Mouse (Mus musculus) hindbrain, embryonic 13.5 days (tissue): Measurements from ENCODE around the gene B020031M17Rik. TPM values are rescaled to one million over a fixed set of nuclear protein-coding genes. Genes with fewer than 3 reads are reported as not detected.
"Not testable (repeated sequence)": the region's sequence is repeated elsewhere in the genome, so short reads cannot be mapped to it uniquely, and the experiment has no call there.

Experiments
- ATAC-seq: fragments of 200-750 bp; cut with Nextera tagmentation; 2 replicates; pipeline ENCODE4 v1.8.0; 2017; ENCODE audit warnings: moderate TSS enrichment; ENCODE audit not compliant: low FRiP score
- H3K27ac ChIP-seq: fragments of 300-500 bp; sonication (generic); 2 replicates; pipeline ENCODE4 v1.5.1; 2015; ENCODE audit warnings: inconsistent platforms, mild to moderate bottlenecking, moderate library complexity
- H3K27me3 ChIP-seq: fragments of 300-500 bp; sonication (generic); 2 replicates; pipeline ENCODE4 v1.6.1; 2015; ENCODE audit warnings: mild to moderate bottlenecking, inconsistent platforms
- H3K36me3 ChIP-seq: fragments of 300-500 bp; sonication (generic); 2 replicates; pipeline ENCODE4 v1.6.1; 2015; ENCODE audit warnings: mild to moderate bottlenecking, inconsistent platforms
- H3K4me1 ChIP-seq: fragments of 300-500 bp; sonication (generic); replicated peaks from 2 replicates; pipeline ENCODE4 v1.6.1; 2015; ENCODE audit warnings: inconsistent platforms
- H3K4me2 ChIP-seq: fragments of 300-500 bp; sonication (generic); 2 replicates; pipeline ENCODE4 v1.6.1; 2015; ENCODE audit warnings: inconsistent platforms, mild to moderate bottlenecking, moderate library complexity
- H3K4me3 ChIP-seq: fragments of 300-500 bp; sonication (generic); 2 replicates; pipeline ENCODE4 v1.5.1; 2015; ENCODE audit warnings: mild to moderate bottlenecking, inconsistent platforms
- H3K9ac ChIP-seq: fragments of 300-500 bp; sonication (generic); 2 replicates; pipeline ENCODE4 v1.6.1; 2015; ENCODE audit warnings: mild to moderate bottlenecking, inconsistent platforms
- H3K9me3 ChIP-seq: fragments of 300-500 bp; sonication (generic); 2 replicates; pipeline ENCODE4 v1.6.1; 2016; ENCODE audit warnings: inconsistent platforms
- WGBS: fragments of 180-500 bp; shearing (Covaris S2); methylation state at CpG from one replicate; pipeline ENCODE4 v1.1.7; 2015; 5-methylcytosine and 5-hydroxymethylcytosine counted together
- polyA plus RNA-seq: library from polyadenylated mRNA; unstranded; fragments of >200 nt; fragmentation: Nextera tagmentation; extraction: Ambion mirVana; gene quantifications from 2 replicates; pipeline ENCODE4 v1.2.1, GENCODE M21; 2015

Gene B020031M17Rik
- polyA plus RNA-seq, 1 experiment from 2014 or later = not detected

DNA sequence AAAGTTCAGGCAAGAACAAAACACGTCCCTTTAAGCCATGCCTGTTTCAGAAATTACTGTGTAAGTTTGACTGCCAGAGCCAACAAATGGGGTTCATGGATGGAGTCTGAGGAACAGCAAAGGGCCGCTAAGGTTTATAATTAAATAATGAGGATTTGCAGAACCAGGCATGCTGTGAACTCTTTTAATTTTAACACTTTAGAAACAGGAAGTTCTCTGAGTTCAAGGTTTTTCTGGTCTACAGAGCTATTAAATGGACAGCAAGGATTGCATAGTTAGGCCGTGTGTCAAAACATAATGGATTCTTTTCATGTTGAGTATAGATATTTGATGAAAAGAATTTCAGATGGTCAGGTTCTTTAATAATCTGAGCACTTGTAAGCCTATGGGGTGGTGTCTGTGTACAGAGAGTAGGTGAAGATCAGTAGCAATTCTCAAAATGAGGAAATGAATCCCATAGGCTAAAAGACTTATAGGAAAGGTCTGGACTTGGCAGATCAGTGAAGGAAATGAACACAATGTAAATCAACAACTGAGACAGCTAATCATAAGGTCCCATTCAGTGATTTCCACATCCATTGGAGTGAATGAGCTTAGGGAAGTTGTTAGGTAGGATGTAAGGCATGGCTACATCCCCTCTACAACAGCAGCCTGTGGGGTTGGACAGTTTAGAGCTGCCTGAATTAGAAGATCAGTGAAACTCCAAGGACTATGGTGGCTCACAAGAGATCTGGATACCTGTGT is 25.8 kb downstream of the B020031M17Rik start:
- 87% methylated on average over 3 of the region's 3 CpGs for WGBS
- not testable (repeated sequence) for ATAC-seq, H3K36me3 ChIP-seq, H3K4me3 ChIP-seq, H3K9ac ChIP-seq, H3K4me1 ChIP-seq, H3K27me3 ChIP-seq, H3K9me3 ChIP-seq, H3K4me2 ChIP-seq, H3K27ac ChIP-seq

DNA sequence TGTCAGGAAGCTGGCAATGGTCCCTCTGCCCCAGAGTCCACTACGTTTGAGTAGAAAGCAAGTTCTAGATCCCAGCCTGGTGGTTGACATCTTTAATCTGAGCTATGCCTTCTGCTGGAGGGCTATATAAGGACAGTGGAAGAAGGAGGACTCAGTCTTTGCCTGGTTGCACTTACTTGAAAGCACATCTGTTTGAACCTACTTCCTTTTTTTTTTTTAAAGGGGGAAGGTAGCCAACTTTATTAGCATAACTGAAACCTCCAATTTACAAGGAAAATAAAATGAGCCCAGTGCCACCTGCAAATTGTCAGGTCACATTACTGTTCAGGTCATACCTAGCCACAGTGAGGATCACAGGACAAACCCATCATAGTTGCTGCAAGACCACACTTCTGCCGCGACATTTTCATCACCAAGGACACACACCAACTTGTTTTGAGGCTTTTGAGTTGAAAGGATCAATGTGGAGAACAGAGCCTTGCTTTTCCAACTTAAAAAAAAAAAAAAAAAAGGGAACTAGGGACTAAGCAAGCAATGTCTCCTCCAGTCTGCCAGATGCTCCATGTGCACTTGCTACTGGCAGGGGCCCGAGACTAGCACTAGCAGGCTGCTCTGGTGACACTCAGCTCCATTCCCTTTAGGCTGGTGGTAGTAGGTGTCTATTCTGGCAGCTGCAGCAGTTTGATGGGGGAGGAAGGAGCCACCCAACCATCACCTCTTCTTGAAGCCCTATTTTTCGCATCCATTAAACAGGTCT is 33.5 kb downstream of the B020031M17Rik start:
- 87% methylated on average over 4 of the region's 5 CpGs for WGBS
- H3K27ac ChIP-seq, H3K9ac ChIP-seq, H3K36me3 ChIP-seq, H3K4me2 ChIP-seq, H3K9me3 ChIP-seq, H3K4me3 ChIP-seq, H3K4me1 ChIP-seq, ATAC-seq, H3K27me3 ChIP-seq: not testable (repeated sequence)

- 74% methylated on average over 2 of the region's 2 CpGs for WGBS
Observed at GRCm38 (mm10) chr13:119916449-119916848, 34.2 kb downstream of the B020031M17Rik start.

More at GRCm38 (mm10) chr13:119916449-119916848, 34.2 kb downstream of the B020031M17Rik start:
- H3K27me3 ChIP-seq, H3K27ac ChIP-seq, H3K4me1 ChIP-seq, H3K4me3 ChIP-seq, H3K36me3 ChIP-seq, H3K4me2 ChIP-seq, ATAC-seq, H3K9me3 ChIP-seq, H3K9ac ChIP-seq: not testable (repeated sequence)

Other genes with a start within 250 kb of the B020031M17Rik start
- 3.0 and 3.7 TPM in 2 replicates for gene Nim1k, start 194.9 kb downstream of the B020031M17Rik start, polyA plus RNA-seq
- gene Zfp131, start 159.9 kb downstream of the B020031M17Rik start, polyA plus RNA-seq = 38.2 and 39.9 TPM in 2 replicates
- gene AF067063, start 120.6 kb downstream of the B020031M17Rik start, polyA plus RNA-seq = not detected in 2 replicates
- not detected in 2 replicates for gene D13Ertd608e, start 114.8 kb downstream of the B020031M17Rik start, polyA plus RNA-seq
- gene Tcstv1, start 56.0 kb downstream of the B020031M17Rik start, polyA plus RNA-seq = not detected in 2 replicates
- gene Gm21761, start 21.5 kb downstream of the B020031M17Rik start, polyA plus RNA-seq = not detected in 2 replicates
- gene Gm36079, start 76.2 kb upstream of the B020031M17Rik start, polyA plus RNA-seq = not detected in 2 replicates
- gene Gm21188, start 101.4 kb upstream of the B020031M17Rik start, polyA plus RNA-seq = not detected in 2 replicates
- gene Gm20767, start 189.4 kb upstream of the B020031M17Rik start, polyA plus RNA-seq = not detected in 2 replicates
- gene Gm21818, start 221.6 kb upstream of the B020031M17Rik start, polyA plus RNA-seq = not detected in 2 replicates